ENCODE assay signal across 22 mouse cellular contexts in the genomic region with DNA sequence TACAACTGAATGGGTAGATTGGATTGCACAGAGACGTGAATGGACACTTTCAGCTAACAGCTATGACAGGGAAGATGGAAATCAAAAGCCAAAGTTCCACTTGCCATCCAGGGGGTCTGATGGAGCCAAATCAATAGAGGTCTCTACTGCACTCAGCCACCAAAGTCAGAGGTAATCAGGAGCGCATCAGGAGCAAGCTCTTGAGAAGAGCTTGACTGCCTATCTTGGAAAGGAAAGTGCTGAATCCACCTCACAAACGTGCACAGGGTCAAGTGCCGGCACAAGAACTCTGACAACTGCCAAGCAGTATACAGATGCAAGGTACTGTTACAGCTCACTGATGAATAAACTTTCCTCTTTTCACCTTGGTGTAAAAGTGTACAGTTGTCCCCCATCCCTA. TPM values are rescaled to one million over a fixed set of nuclear protein-coding genes. Genes with fewer than 3 reads are reported as not detected.
DNase-seq lines count a peak whose midpoint lies in the region; ATAC-seq and TF ChIP-seq lines count a peak whose summit lies in the region.
"Had no signal": no experiment of that assay in that cellular context is flagged by ENCODE, and none has a peak within 500 bp of the region (broad histone marks: within the 10 kb centered on the region; RNA-seq: fewer than 3 reads in every experiment).

No protein-coding gene starts in this region.

- whole genome bisulfite sequencing in midbrain, embryonic 11.5 days, result 87% methylated on average over 4 of the region's 4 CpGs
- WGBS in midbrain, embryonic 10.5 days, result 88% methylated on average over 4 of the region's 4 CpGs
- WGBS in thymus, adult 2 months, result 87% methylated on average over 4 of the region's 4 CpGs
- 87% methylated on average over 4 of the region's 4 CpGs for WGBS in hindbrain, embryonic 12.5 days

- H3K4me3 ChIP-seq in midbrain, embryonic 11.5 days (ENCODE audit: low read depth, low read length), result no peak overlapping the region
- no peak overlapping the region for H3K4me3 ChIP-seq in midbrain, embryonic 10.5 days
- H3K4me3 ChIP-seq in thymus, adult 2 months (ENCODE audit: control insufficient read depth, insufficient read depth, low read length), result no peak overlapping the region
- no peak overlapping the region for H3K4me3 ChIP-seq in hindbrain, embryonic 12.5 days
- H3K4me3 ChIP-seq: embryonic facial prominence, embryonic 13.5 days; embryonic facial prominence, embryonic 15.5 days; erythroblast, embryonic 14.5 days; forebrain, embryonic 10.5 days; forebrain, embryonic 12.5 days had no signal

- no peak for TF ChIP-seq POLR2A in thymus, adult 2 months (IDR thresholded peaks at IDR 0.05; ENCODE audit: control insufficient read depth, extremely low read depth, insufficient read depth, low read length, poor library complexity)

- ATAC-seq in midbrain, embryonic 11.5 days (ENCODE audit: low FRiP score), result no peak
- ATAC-seq in hindbrain, embryonic 12.5 days (ENCODE audit: low FRiP score), result no peak
- ATAC-seq: forebrain, embryonic 14.5 days; forebrain, embryonic 16.5 days had no signal

- no peak overlapping the region for H3K9ac ChIP-seq in midbrain, embryonic 11.5 days (ENCODE audit: low read length)
- no peak overlapping the region for H3K9ac ChIP-seq in hindbrain, embryonic 12.5 days
- H3K9ac ChIP-seq: embryonic facial prominence, embryonic 13.5 days; embryonic facial prominence, embryonic 15.5 days; forebrain, embryonic 12.5 days had no signal

- no peaks in the 10 kb centered on the region for H3K27me3 ChIP-seq in midbrain, embryonic 11.5 days (ENCODE audit: control insufficient read depth, insufficient read depth, low read length)
- H3K27me3 ChIP-seq in midbrain, embryonic 10.5 days (ENCODE audit: low read depth, poor library complexity, severe bottlenecking), result no peaks in the 10 kb centered on the region
- H3K27me3 ChIP-seq in thymus, adult 2 months (ENCODE audit: control insufficient read depth, insufficient read depth, low read length), result no peaks in the 10 kb centered on the region
- H3K27me3 ChIP-seq in hindbrain, embryonic 12.5 days, result no peaks in the 10 kb centered on the region
- H3K27me3 ChIP-seq: embryonic facial prominence, embryonic 13.5 days; embryonic facial prominence, embryonic 15.5 days; forebrain, embryonic 12.5 days had no signal

- TF ChIP-seq CTCF in thymus, adult 2 months (IDR thresholded peaks at IDR 0.05; ENCODE audit: borderline replicate concordance, control insufficient read depth, extremely low read depth, insufficient read depth, low read length, poor library complexity), result no peak

- H3K4me2 ChIP-seq in midbrain, embryonic 11.5 days, result no peak overlapping the region
- no peak overlapping the region for H3K4me2 ChIP-seq in hindbrain, embryonic 12.5 days (replicated peaks)
- H3K4me2 ChIP-seq: embryonic facial prominence, embryonic 13.5 days; embryonic facial prominence, embryonic 15.5 days; forebrain, embryonic 12.5 days had no signal

- H3K4me1 ChIP-seq in midbrain, embryonic 11.5 days (ENCODE audit: control insufficient read depth, insufficient read depth, low read length), result no peaks in the 10 kb centered on the region
- no peaks in the 10 kb centered on the region for H3K4me1 ChIP-seq in midbrain, embryonic 10.5 days
- peaks cover 20% of the 10 kb centered on the region for H3K4me1 ChIP-seq in thymus, adult 2 months (replicated peaks; ENCODE audit: control insufficient read depth, insufficient read depth, low read length)
- H3K4me1 ChIP-seq in hindbrain, embryonic 12.5 days, result no peaks in the 10 kb centered on the region; the same call in 1 of the 2 replicates
- H3K4me1 ChIP-seq: embryonic facial prominence, embryonic 13.5 days; embryonic facial prominence, embryonic 15.5 days had no signal

- H3K36me3 ChIP-seq in midbrain, embryonic 11.5 days (ENCODE audit: control insufficient read depth, insufficient read depth, low read length), result no peaks in the 10 kb centered on the region
- H3K36me3 ChIP-seq in midbrain, embryonic 10.5 days, result no peaks in the 10 kb centered on the region
- H3K36me3 ChIP-seq in thymus, adult 2 months (ENCODE audit: control insufficient read depth, insufficient read depth, low read length), result no peaks in the 10 kb centered on the region
- H3K36me3 ChIP-seq in hindbrain, embryonic 12.5 days, result no peaks in the 10 kb centered on the region
- H3K36me3 ChIP-seq: embryonic facial prominence, embryonic 13.5 days; embryonic facial prominence, embryonic 15.5 days; forebrain, embryonic 10.5 days; forebrain, embryonic 12.5 days had no signal

- no peaks in the 10 kb centered on the region for H3K9me3 ChIP-seq in midbrain, embryonic 11.5 days (ENCODE audit: control insufficient read depth, low read length)
- H3K9me3 ChIP-seq in midbrain, embryonic 10.5 days (replicated peaks), result no peaks in the 10 kb centered on the region
- no peaks in the 10 kb centered on the region for H3K9me3 ChIP-seq in hindbrain, embryonic 12.5 days (replicated peaks)
- H3K9me3 ChIP-seq: embryonic facial prominence, embryonic 13.5 days; embryonic facial prominence, embryonic 15.5 days; forebrain, embryonic 10.5 days; forebrain, embryonic 12.5 days had no signal

- peak; percentile 62 for DNase-seq in midbrain, embryonic 11.5 days (ENCODE audit: low spot score, missing footprints)
- DNase-seq in midbrain, embryonic 10.5 days (ENCODE audit: low spot score), result no peak
- DNase-seq in thymus, adult 2 months, result no peak
- no peak for DNase-seq in thymus, postnatal 0 days (ENCODE audit: low spot score)
- DNase-seq: adrenal gland, adult 2 months; adrenal gland, postnatal 10 days; adrenal gland, postnatal 25 days; cerebellum, adult 11 months; cerebellum, adult 18-20 months; cerebellum, adult 8-10 months; cerebellum, adult 9-11 months; cerebellum, postnatal 14 days; cerebellum, postnatal 36 days; embryo, embryonic 11 days had no signal

- no peak overlapping the region for H3K27ac ChIP-seq in midbrain, embryonic 11.5 days (ENCODE audit: low read depth, low read length)
- H3K27ac ChIP-seq in midbrain, embryonic 10.5 days (replicated peaks), result no peak overlapping the region
- H3K27ac ChIP-seq in thymus, adult 2 months (ENCODE audit: control insufficient read depth, insufficient read depth, low read length), result peak overlapping the region; percentile 48; the same call in 1 of the 2 replicates
- no peak overlapping the region for H3K27ac ChIP-seq in hindbrain, embryonic 12.5 days
- H3K27ac ChIP-seq: embryonic facial prominence, embryonic 13.5 days; embryonic facial prominence, embryonic 15.5 days; forebrain, embryonic 10.5 days; forebrain, embryonic 12.5 days had no signal

RNA-seq across cellular contexts. Expression of a gene that starts 47.8 kb away (rescaled TPM):
- polyA plus RNA-seq in midbrain, embryonic 11.5 days (2014; fragmentation: Nextera tagmentation; extraction: Ambion mirVana), result 73.1 and 78.0 TPM in 2 replicates
- 70.0 and 72.1 TPM in 2 replicates for polyA plus RNA-seq in midbrain, embryonic 10.5 days (2016; fragmentation: Nextera tagmentation; extraction: Ambion mirVana)
- 38.1 and 43.0 TPM in 2 replicates for polyA plus RNA-seq in thymus, adult 2 months (2012; rRNA removed)
- polyA plus RNA-seq in thymus, postnatal 0 days (2015; fragmentation: Nextera tagmentation; extraction: Ambion mirVana), result 57.6 and 69.2 TPM in 2 replicates
- polyA plus RNA-seq in hindbrain, embryonic 12.5 days (2016; fragmentation: Nextera tagmentation; extraction: Ambion mirVana), result 86.5 and 92.6 TPM in 2 replicates
